Mouse (Mus musculus): ENCODE results near the gene Selenot. TPM values are rescaled to one million over a fixed set of nuclear protein-coding genes. Genes with fewer than 3 reads are reported as not detected.
A peak's percentile ranks its signal among the peaks of the same experiment; 100 is the strongest.

Selenot gene
- polyA plus RNA-seq, 1 experiment from 2014 or later = 21.8 TPM

DNA sequence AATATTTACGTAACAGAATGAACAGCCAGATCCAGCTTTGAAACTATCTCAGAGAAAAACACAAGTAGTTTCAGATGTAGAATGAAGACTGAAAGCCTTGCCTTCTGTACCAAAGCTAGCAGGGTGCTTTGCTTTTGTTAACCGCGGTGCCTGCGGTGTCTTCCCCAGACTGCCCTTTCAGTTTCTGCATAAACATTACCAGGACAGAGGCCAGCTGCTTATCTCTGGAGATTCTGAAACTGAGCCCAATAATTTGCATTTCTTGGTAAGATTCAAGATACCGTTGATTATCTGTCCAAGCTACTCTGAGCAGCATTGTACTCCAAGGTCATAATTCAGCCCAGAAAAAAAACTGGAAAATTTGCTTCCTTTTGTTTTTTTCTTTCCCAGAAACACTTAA, 17.2 kb downstream of the Selenot start:
- 57% methylated on average over 5 of the region's 5 CpGs for WGBS

DNA sequence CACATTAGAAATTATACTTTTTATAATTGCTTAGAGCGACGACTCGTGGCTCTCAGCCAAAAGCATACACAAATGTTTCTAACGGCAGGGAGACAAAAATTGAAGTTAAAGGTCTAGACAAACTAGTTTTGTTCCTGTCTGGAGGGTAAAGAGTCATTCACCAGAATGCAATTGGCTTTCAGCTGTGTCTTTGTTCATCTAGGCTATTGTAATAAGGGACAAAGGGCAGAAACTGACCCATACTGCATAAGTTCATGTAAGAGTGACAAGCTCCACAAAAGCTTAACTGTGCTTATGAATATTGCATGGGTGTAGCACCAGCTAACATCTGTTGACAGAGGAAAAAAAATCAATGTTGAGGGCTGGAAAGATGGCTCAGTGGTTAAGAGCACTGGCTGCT, 32.1 kb downstream of the Selenot start:
- no peak for TF ChIP-seq CTCF (IDR thresholded peaks at IDR 0.05; ENCODE audit: low read depth)
- no peak overlapping the region for H3K9ac ChIP-seq
- WGBS = 62% methylated on average over 4 of the region's 4 CpGs
- no peak for DNase-seq
- H3K4me1 ChIP-seq (ENCODE audit: insufficient read depth) = no peaks in the 10 kb centered on the region
- H3K4me2 ChIP-seq = no peak overlapping the region
- H3K4me3 ChIP-seq (ENCODE audit: low read depth, low read length) = no peak overlapping the region
- no peaks in the 10 kb centered on the region for H3K36me3 ChIP-seq (ENCODE audit: insufficient read depth)
- H3K27me3 ChIP-seq (ENCODE audit: insufficient read depth, low read length) = no peaks in the 10 kb centered on the region
- ATAC-seq (ENCODE audit: insufficient read depth) = no peak
- H3K9me3 ChIP-seq (ENCODE audit: low read depth, low read length) = no peaks in the 10 kb centered on the region
- H3K27ac ChIP-seq (ENCODE audit: low read depth) = no peak overlapping the region

More for the DNA sequence above, 17.2 kb downstream of the Selenot start:
- Histone ChIP-seq H3K4me1 (ENCODE audit: insufficient read depth) (no peaks in the 10 kb centered on the region), H3K4me2 (no peak overlapping the region), H3K27ac (ENCODE audit: low read depth) (no peak overlapping the region), H3K9ac (no peak overlapping the region), H3K4me3 (ENCODE audit: low read depth, low read length) (no peak overlapping the region), H3K9me3 (ENCODE audit: low read depth, low read length) (no peaks in the 10 kb centered on the region), H3K36me3 (ENCODE audit: insufficient read depth) (peaks cover 30% of the 10 kb centered on the region), H3K27me3 (ENCODE audit: insufficient read depth, low read length) (no peaks in the 10 kb centered on the region)
- no peak for TF ChIP-seq CTCF (IDR thresholded peaks at IDR 0.05; ENCODE audit: low read depth)
- peak; percentile 11 for DNase-seq
- ATAC-seq (ENCODE audit: insufficient read depth) = no peak

DNA sequence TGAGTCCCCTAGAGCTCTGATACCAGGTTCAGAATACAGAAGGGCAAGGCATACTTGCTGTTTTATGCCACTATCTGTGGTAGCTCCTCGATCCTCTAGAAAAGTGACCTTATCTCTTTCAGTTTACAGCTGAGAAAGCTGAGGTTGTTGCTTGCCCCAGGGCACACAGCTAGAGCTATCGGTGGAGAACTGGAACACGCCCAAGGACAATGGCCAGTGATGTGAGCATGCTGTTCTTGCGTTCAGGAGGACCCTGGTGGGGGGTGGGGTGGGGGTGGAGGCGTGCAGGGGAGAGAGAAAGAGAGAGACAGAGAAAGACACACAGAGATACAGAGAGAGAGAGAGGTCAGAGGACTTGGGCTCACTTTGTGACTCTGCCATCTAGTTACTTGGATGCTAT, 33.5 kb downstream of the Selenot start:
- no peak for DNase-seq
- H3K27ac ChIP-seq (ENCODE audit: low read depth) = no peak overlapping the region
- H3K9me3 ChIP-seq (ENCODE audit: low read depth, low read length) = no peaks in the 10 kb centered on the region
- no peak overlapping the region for H3K4me3 ChIP-seq (ENCODE audit: low read depth, low read length)
- no peak overlapping the region for H3K9ac ChIP-seq
- no peaks in the 10 kb centered on the region for H3K27me3 ChIP-seq (ENCODE audit: insufficient read depth, low read length)
- no peak for TF ChIP-seq CTCF (IDR thresholded peaks at IDR 0.05; ENCODE audit: low read depth)
- H3K36me3 ChIP-seq (ENCODE audit: insufficient read depth) = no peaks in the 10 kb centered on the region
- WGBS = 75% methylated on average over 5 of the region's 5 CpGs
- no peak overlapping the region for H3K4me2 ChIP-seq
- ATAC-seq (ENCODE audit: insufficient read depth) = no peak
- H3K4me1 ChIP-seq (ENCODE audit: insufficient read depth) = no peaks in the 10 kb centered on the region

DNA sequence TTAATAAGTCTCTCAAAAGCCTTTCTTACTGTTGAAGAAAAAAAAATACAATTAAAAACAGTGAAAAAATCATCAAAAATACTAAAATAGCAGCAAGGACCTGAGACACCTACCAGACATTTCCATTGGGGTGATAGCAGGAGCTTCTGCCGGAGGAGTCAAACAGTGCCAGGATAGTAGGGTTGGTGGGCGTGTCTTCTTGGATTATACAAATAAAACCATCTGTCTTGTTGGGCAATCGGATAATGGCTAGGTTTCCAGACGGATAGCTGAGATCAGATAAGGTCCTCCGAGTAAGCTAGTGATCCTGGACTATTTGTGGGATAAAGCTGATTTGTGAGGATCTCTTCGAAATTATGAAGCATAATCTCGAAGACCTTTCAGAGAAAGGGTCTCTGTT, 44.6 kb downstream of the Selenot start:
- 63% methylated on average over 7 of the region's 7 CpGs for WGBS
- no peaks in the 10 kb centered on the region for H3K27me3 ChIP-seq (ENCODE audit: insufficient read depth, low read length)
- no peak overlapping the region for H3K4me3 ChIP-seq (ENCODE audit: low read depth, low read length)
- TF ChIP-seq CTCF (IDR thresholded peaks at IDR 0.05; ENCODE audit: low read depth) = no peak
- no peaks in the 10 kb centered on the region for H3K36me3 ChIP-seq (ENCODE audit: insufficient read depth)
- no peak overlapping the region for H3K4me2 ChIP-seq
- ATAC-seq (ENCODE audit: insufficient read depth) = no peak
- no peak overlapping the region for H3K9ac ChIP-seq
- no peak for DNase-seq
- H3K4me1 ChIP-seq (ENCODE audit: insufficient read depth) = no peaks in the 10 kb centered on the region
- H3K9me3 ChIP-seq (ENCODE audit: low read depth, low read length) = no peaks in the 10 kb centered on the region
- no peak overlapping the region for H3K27ac ChIP-seq (ENCODE audit: low read depth)

DNA sequence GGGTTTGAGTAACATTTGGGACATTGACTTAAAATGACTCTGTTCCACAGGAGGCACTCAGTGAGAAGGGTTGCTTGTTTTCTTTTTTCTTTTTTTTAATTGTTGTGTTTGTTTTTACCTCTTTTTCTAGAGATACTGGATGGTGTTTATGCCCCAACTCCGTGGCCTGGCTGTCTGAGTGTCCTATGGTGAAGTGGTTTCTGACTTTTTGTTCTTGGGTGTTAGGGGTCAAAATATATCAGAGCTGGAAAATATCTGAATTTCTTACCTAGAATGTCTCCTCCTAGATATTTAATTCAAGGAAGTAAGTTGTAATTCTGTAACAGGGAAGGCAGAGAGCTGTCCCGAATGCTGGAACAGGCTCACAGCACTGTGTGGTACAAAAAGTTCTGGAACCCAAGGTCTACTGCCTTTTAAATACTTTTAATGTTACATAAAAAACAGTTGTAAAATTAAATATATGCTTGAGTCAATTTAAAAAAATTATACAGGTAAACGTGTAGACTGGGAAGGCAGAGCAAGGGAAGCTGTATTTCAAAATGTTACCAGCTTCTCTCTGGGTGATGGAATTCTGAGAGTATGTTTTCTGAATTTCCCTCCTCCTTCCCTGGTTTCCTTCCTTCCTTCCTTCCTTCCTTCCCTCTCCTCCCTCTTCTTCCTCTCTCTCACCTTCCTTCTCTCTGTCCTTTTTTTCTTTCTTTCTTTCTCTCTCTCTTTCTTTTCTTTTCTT, 46.4 kb downstream of the Selenot start:
- H3K27me3 ChIP-seq (ENCODE audit: insufficient read depth, low read length) = no peaks in the 10 kb centered on the region
- H3K27ac ChIP-seq (ENCODE audit: low read depth) = no peak overlapping the region
- no peaks in the 10 kb centered on the region for H3K36me3 ChIP-seq (ENCODE audit: insufficient read depth)
- no peak for ATAC-seq (ENCODE audit: insufficient read depth)
- H3K4me1 ChIP-seq (ENCODE audit: insufficient read depth) = no peaks in the 10 kb centered on the region
- no peak overlapping the region for H3K4me2 ChIP-seq
- 64% methylated on average over 3 of the region's 3 CpGs for WGBS
- no peak for DNase-seq
- H3K9ac ChIP-seq = no peak overlapping the region
- no peak overlapping the region for H3K4me3 ChIP-seq (ENCODE audit: low read depth, low read length)
- no peak for TF ChIP-seq CTCF (IDR thresholded peaks at IDR 0.05; ENCODE audit: low read depth)
- H3K9me3 ChIP-seq (ENCODE audit: low read depth, low read length) = no peaks in the 10 kb centered on the region

DNA sequence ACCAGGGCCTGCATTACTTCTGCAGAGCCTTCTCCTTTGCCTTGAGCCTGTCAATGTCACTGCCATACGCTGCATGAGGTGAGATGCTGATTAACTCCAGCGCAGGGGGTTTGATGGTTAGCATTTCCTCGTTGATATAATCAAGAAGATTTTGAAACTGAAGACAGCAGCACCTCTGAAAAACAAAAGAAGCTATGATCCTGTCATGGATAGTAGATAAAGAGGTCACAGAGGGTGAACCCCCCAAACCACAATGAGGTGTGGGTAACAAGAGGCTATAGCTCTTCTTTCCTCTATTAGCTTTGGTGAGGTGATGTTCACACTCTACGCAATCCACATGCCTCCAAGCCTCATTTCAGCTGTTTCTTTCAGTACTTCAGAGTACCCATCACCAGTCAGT, 48.5 kb downstream of the Selenot start:
- WGBS = 75% methylated on average over 4 of the region's 4 CpGs
- Histone ChIP-seq H3K27ac (ENCODE audit: low read depth) (no peak overlapping the region), H3K36me3 (ENCODE audit: insufficient read depth) (no peaks in the 10 kb centered on the region), H3K4me1 (ENCODE audit: insufficient read depth) (no peaks in the 10 kb centered on the region), H3K4me3 (ENCODE audit: low read depth, low read length) (no peak overlapping the region), H3K4me2 (no peak overlapping the region), H3K27me3 (ENCODE audit: insufficient read depth, low read length) (no peaks in the 10 kb centered on the region), H3K9me3 (ENCODE audit: low read depth, low read length) (no peaks in the 10 kb centered on the region), H3K9ac (no peak overlapping the region)
- no peak for DNase-seq
- TF ChIP-seq CTCF (IDR thresholded peaks at IDR 0.05; ENCODE audit: low read depth) = no peak
- ATAC-seq (ENCODE audit: insufficient read depth) = no peak

DNA sequence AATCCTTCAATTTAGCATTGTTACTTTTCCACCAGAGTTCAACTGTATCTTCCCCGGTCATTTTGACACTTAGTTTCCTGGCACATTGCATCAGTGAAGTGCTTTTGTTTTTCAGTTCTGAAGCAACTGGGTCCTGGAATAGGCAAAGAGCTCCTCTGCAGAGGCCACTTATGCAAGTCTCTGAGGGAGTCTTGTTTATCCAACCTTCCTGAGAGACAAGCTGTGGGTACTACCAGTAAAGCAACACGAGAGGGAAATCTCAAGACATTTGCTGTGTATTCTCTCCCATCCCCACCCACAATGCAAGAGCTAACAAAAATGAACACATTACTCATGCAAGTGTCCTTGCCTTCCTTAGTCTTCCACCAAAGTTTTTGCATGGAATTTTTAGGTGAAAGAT, 55.3 kb downstream of the Selenot start:
- no peaks in the 10 kb centered on the region for H3K4me1 ChIP-seq (ENCODE audit: insufficient read depth)
- no peak overlapping the region for H3K4me2 ChIP-seq
- H3K36me3 ChIP-seq (ENCODE audit: insufficient read depth) = no peaks in the 10 kb centered on the region
- no peak overlapping the region for H3K9ac ChIP-seq
- no peak overlapping the region for H3K27ac ChIP-seq (ENCODE audit: low read depth)
- no peak for TF ChIP-seq CTCF (IDR thresholded peaks at IDR 0.05; ENCODE audit: low read depth)
- no peaks in the 10 kb centered on the region for H3K9me3 ChIP-seq (ENCODE audit: low read depth, low read length)
- 68% methylated on average over 2 of the region's 2 CpGs for WGBS
- DNase-seq = no peak
- H3K4me3 ChIP-seq (ENCODE audit: low read depth, low read length) = no peak overlapping the region
- H3K27me3 ChIP-seq (ENCODE audit: insufficient read depth, low read length) = no peaks in the 10 kb centered on the region
- no peak for ATAC-seq (ENCODE audit: insufficient read depth)
